Mouse (Mus musculus): ENCODE measurements around the gene Mdm4. TPM values are rescaled to one million over a fixed set of nuclear protein-coding genes. Genes with fewer than 3 reads are reported as not detected.
A peak's percentile ranks its signal among the peaks of the same experiment; 100 is the strongest.
"Not testable (repeated sequence)": the region's sequence is repeated elsewhere in the genome, so short reads cannot be mapped to it uniquely, and the experiment has no call there.

Gene Mdm4
- polyA plus RNA-seq, 1 experiment from 2014 or later, result 30.1 TPM

GRCm38 (mm10) chr1:133016775-133017428 is 13.5 kb downstream of the Mdm4 start:
- no peak overlapping the region for H3K4me2 ChIP-seq
- no peak for ATAC-seq (ENCODE audit: low FRiP score)
- H3K4me3 ChIP-seq (replicated peaks), result no peak overlapping the region
- 0 out of 2 replicates have a peak, but pooled peaks cover 5% of the 10 kb centered on the region for H3K4me1 ChIP-seq
- WGBS, result 91% methylated on average over 9 of the region's 9 CpGs
- no peak overlapping the region for H3K9ac ChIP-seq (replicated peaks)
- H3K9me3 ChIP-seq (replicated peaks), result no peaks in the 10 kb centered on the region
- H3K27me3 ChIP-seq (replicated peaks), result no peaks in the 10 kb centered on the region
- H3K27ac ChIP-seq (replicated peaks), result no peak overlapping the region
- peaks cover 38% of the 10 kb centered on the region for H3K36me3 ChIP-seq

GRCm38 (mm10) chr1:133014196-133014595 is 16.2 kb downstream of the Mdm4 start:
- Histone ChIP-seq H3K27ac (replicated peaks) (no peak overlapping the region), H3K27me3 (replicated peaks) (no peaks in the 10 kb centered on the region), H3K4me1 (no peaks in the 10 kb centered on the region), H3K9ac (replicated peaks) (no peak overlapping the region), H3K36me3 (peaks cover 52% of the 10 kb centered on the region), H3K4me2 (no peak overlapping the region), H3K9me3 (replicated peaks) (no peaks in the 10 kb centered on the region), H3K4me3 (replicated peaks) (no peak overlapping the region)
- 89% methylated on average over 1 of the region's 1 CpGs for WGBS
- ATAC-seq (ENCODE audit: low FRiP score), result no peak

GRCm38 (mm10) chr1:133013331-133013730 is 17.0 kb downstream of the Mdm4 start:
- peaks cover 49% of the 10 kb centered on the region for H3K36me3 ChIP-seq
- no peaks in the 10 kb centered on the region for H3K27me3 ChIP-seq (replicated peaks)
- no peak for ATAC-seq (ENCODE audit: low FRiP score)
- no peaks in the 10 kb centered on the region for H3K9me3 ChIP-seq (replicated peaks)
- H3K4me3 ChIP-seq (replicated peaks), result no peak overlapping the region
- H3K4me2 ChIP-seq, result no peak overlapping the region
- H3K9ac ChIP-seq (replicated peaks), result no peak overlapping the region
- no peaks in the 10 kb centered on the region for H3K4me1 ChIP-seq
- no peak overlapping the region for H3K27ac ChIP-seq (replicated peaks)

GRCm38 (mm10) chr1:133011955-133012841 is 18.2 kb downstream of the Mdm4 start:
- H3K9ac ChIP-seq (replicated peaks), result no peak overlapping the region
- H3K36me3 ChIP-seq, result peaks cover 43% of the 10 kb centered on the region
- WGBS, result 84% methylated on average over 12 of the region's 13 CpGs
- H3K4me2 ChIP-seq, result no peak overlapping the region
- no peaks in the 10 kb centered on the region for H3K9me3 ChIP-seq (replicated peaks)
- H3K27me3 ChIP-seq (replicated peaks), result no peaks in the 10 kb centered on the region
- no peak for ATAC-seq (ENCODE audit: low FRiP score)
- no peaks in the 10 kb centered on the region for H3K4me1 ChIP-seq
- no peak overlapping the region for H3K27ac ChIP-seq (replicated peaks)
- no peak overlapping the region for H3K4me3 ChIP-seq (replicated peaks)

GRCm38 (mm10) chr1:133006571-133006970 is 23.8 kb downstream of the Mdm4 start:
- Histone ChIP-seq H3K36me3 (peaks cover 40% of the 10 kb centered on the region), H3K4me3 (replicated peaks) (no peak overlapping the region), H3K4me1 (no peaks in the 10 kb centered on the region), H3K27me3 (replicated peaks) (no peaks in the 10 kb centered on the region), H3K4me2 (no peak overlapping the region), H3K9me3 (replicated peaks) (no peaks in the 10 kb centered on the region), H3K27ac (replicated peaks) (no peak overlapping the region), H3K9ac (replicated peaks) (no peak overlapping the region)
- ATAC-seq (ENCODE audit: low FRiP score), result no peak
- WGBS, result 91% methylated on average over 3 of the region's 3 CpGs

GRCm38 (mm10) chr1:133000347-133000746 is 30.0 kb downstream of the Mdm4 start:
- no peaks in the 10 kb centered on the region for H3K4me1 ChIP-seq
- H3K27ac ChIP-seq (replicated peaks), result no peak overlapping the region
- H3K36me3 ChIP-seq, result peaks cover 66% of the 10 kb centered on the region
- ATAC-seq (ENCODE audit: low FRiP score), result no peak
- no peak overlapping the region for H3K4me3 ChIP-seq (replicated peaks)
- no peak overlapping the region for H3K4me2 ChIP-seq
- H3K9me3 ChIP-seq (replicated peaks), result no peaks in the 10 kb centered on the region
- no peak overlapping the region for H3K9ac ChIP-seq (replicated peaks)
- WGBS, result 96% methylated on average over 6 of the region's 6 CpGs
- no peaks in the 10 kb centered on the region for H3K27me3 ChIP-seq (replicated peaks)

DNA sequence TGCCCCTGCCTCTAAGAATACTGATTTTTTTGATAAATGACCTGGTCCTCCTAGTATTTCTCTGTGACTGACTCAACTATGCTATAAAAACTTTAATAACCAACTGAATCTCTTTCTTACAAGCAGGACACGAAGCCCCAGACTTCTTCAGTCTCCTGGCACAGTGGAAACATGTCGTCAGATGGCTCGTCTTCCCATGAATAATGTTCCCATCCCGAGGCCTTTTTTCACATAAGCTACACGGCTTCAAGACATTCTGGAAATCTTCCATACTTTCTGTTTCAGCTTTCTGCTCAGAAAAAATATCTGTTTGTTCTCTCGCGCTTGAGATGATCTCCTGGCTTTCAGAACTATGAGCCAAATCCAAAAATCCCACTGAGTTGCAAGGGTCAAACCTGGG is 38.8 kb downstream of the Mdm4 start:
- Histone ChIP-seq H3K4me3 (replicated peaks) (no peak overlapping the region), H3K36me3 (peaks cover 60% of the 10 kb centered on the region)
- WGBS, result 92% methylated on average over 7 of the region's 7 CpGs

GRCm38 (mm10) chr1:132990733-132991132 is 39.6 kb downstream of the Mdm4 start:
- peaks cover 53% of the 10 kb centered on the region for H3K36me3 ChIP-seq
- no peaks in the 10 kb centered on the region for H3K9me3 ChIP-seq (replicated peaks)
- WGBS, result 93% methylated on average over 3 of the region's 3 CpGs
- no peak overlapping the region for H3K4me2 ChIP-seq
- H3K4me1 ChIP-seq, result no peaks in the 10 kb centered on the region
- H3K27me3 ChIP-seq (replicated peaks), result no peaks in the 10 kb centered on the region
- no peak overlapping the region for H3K4me3 ChIP-seq (replicated peaks)
- no peak overlapping the region for H3K9ac ChIP-seq (replicated peaks)
- H3K27ac ChIP-seq (replicated peaks), result no peak overlapping the region
- no peak for ATAC-seq (ENCODE audit: low FRiP score)

More for the DNA sequence above, 38.8 kb downstream of the Mdm4 start:
- Histone ChIP-seq H3K9ac (replicated peaks) (no peak overlapping the region), H3K27ac (replicated peaks) (no peak overlapping the region), H3K4me2 (no peak overlapping the region), H3K9me3 (replicated peaks) (no peaks in the 10 kb centered on the region), H3K27me3 (replicated peaks) (no peaks in the 10 kb centered on the region), H3K4me1 (no peaks in the 10 kb centered on the region)
- no peak for ATAC-seq (ENCODE audit: low FRiP score)

DNA sequence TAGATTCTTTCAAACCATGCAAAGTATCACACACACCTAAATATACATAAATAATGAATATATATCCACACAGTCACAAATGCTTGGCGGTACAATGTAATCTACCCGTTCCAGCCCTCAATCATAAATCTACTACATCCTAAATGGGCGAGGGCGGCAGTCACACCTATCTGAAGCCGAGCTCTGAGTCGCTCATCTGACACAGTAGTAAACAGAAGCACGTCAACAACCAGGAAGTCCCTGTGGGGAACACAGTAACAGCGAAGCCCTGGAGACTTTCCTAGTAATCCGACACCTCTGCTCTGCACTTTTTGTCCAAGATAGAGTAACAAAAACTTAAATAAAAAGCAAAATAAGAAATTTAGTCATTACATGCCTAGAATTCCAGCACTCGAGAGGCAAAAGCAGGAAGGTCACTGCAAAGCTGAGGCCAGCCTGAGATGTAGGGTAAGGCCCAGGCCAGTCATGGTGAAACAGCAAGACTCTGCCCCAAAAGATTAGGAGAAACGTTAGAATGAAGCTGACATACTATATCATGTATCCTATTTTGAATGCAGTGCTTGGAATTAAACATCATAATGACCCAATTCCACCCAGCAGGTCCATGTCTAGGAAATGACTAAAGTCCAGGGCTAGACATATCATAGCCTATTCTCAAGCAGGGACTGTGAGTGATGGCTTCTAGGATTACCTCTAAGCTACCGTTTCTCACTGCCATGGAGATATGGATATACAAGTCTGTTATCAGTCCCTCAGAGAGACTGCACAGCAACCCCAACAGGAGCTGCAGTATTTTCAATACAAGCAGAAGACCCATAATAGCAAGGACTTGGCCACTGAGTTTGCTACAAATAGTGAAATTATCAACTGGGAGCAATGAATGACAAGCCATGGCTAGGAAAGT is 41.6 kb downstream of the Mdm4 start:
- not testable (repeated sequence) for H3K27me3 ChIP-seq (replicated peaks); ATAC-seq (ENCODE audit: low FRiP score); H3K9ac ChIP-seq (replicated peaks); H3K4me2 ChIP-seq; H3K4me1 ChIP-seq; H3K4me3 ChIP-seq (replicated peaks); H3K27ac ChIP-seq (replicated peaks); H3K9me3 ChIP-seq (replicated peaks)
- WGBS, result 84% methylated on average over 12 of the region's 12 CpGs
- H3K36me3 ChIP-seq, result peaks cover 54% of the 10 kb centered on the region

GRCm38 (mm10) chr1:132982728-132983127 is 47.6 kb downstream of the Mdm4 start:
- no peaks in the 10 kb centered on the region for H3K4me1 ChIP-seq
- H3K4me2 ChIP-seq, result no peak overlapping the region
- H3K36me3 ChIP-seq, result peaks cover 23% of the 10 kb centered on the region
- H3K4me3 ChIP-seq (replicated peaks), result no peak overlapping the region
- H3K27me3 ChIP-seq (replicated peaks), result no peaks in the 10 kb centered on the region
- peak; percentile 65; the same call in 1 of the 2 replicates for ATAC-seq (ENCODE audit: low FRiP score)
- H3K9ac ChIP-seq (replicated peaks), result no peak overlapping the region
- no peaks in the 10 kb centered on the region for H3K9me3 ChIP-seq (replicated peaks)
- H3K27ac ChIP-seq (replicated peaks), result no peak overlapping the region
- whole genome bisulfite sequencing, result 66% methylated on average over 7 of the region's 7 CpGs

GRCm38 (mm10) chr1:132981232-132981631 is 49.1 kb downstream of the Mdm4 start:
- Histone ChIP-seq H3K9me3 (replicated peaks) (no peaks in the 10 kb centered on the region), H3K27me3 (replicated peaks) (no peaks in the 10 kb centered on the region), H3K9ac (replicated peaks) (no peak overlapping the region), H3K4me1 (no peaks in the 10 kb centered on the region), H3K4me2 (no peak overlapping the region), H3K4me3 (replicated peaks) (no peak overlapping the region), H3K36me3 (peaks cover 23% of the 10 kb centered on the region), H3K27ac (replicated peaks) (no peak overlapping the region)
- no peak for ATAC-seq (ENCODE audit: low FRiP score)
- WGBS, result 92% methylated on average over 6 of the region's 6 CpGs

All from neural tube, embryonic 15.5 days (tissue).